Mouse (Mus musculus): ENCODE data around the gene Hpn.

Hpn gene

DNA sequence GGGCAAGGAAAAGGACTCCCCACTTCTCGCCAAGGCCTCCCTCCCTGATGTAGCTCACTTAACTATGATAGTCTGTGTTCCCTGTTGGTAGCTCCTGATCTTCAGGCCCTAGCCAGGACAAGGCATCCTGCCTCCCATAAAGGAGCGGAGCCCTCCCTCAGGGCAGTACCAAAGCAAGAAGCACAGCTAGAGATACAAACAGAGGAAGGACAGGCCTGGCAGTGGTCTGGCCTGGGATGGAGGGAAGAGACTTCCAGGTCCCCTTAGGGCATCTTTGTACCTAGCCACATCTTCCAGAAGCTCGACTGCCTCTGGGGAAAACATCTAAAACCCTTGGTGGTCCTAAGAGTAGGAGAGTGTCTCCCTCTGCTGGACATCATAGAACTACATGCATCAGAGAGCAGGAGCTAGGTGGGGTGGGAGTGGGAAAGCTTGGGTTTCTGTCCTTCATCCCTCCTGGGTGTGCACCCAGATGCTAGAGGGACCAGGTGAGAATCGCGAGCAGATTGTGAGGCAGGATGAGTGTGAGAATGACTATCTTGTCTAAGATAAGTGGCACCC is 37.1 kb downstream of the Hpn start:
- DNase-seq = no peak

DNA sequence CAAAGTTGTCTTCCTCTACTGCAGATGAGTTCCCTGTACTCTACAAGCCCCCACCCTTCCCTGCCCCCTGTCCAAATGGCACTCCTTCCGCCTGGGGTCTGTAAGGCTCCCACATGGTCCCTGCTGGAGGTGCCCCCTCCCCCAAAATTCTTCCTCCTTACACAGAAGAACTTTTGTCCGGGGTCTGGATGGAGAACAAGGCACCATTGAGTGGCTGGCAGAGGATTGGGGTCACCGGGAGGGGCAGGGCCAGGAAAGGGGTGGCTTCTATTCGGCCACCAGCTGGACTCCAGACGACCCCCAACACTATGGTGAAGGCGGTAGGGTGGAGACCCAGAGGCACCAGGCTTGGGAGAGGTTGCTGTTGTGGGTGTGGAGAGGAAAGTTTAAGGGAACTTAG is 37.6 kb downstream of the Hpn start:
- DNase-seq = no peak

DNA sequence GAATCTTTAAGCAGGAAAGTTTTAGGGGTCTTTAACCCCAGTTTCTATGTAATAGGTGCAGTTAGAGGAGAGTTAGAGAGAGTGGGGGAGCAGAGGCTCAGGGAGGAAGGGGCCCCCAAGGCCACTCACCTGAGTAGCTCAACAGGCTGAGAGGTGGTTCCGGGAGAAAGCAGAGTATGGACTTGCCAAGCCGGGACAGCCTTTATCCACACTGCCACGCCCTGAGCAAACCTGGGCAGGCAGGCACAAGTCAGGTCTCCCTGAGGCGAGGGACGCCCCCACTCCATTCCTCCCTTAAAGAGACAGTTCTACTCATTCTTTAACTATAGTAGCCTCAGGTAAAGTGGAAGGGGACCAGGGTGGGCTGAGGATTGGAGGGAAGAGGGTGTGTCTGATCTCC is 38.6 kb downstream of the Hpn start, which contains the start of gene Fxyd3:
Fxyd3 (minus strand) TSS at position 213 of the 400 bp plus-strand sequence.
- no peak for DNase-seq

DNA sequence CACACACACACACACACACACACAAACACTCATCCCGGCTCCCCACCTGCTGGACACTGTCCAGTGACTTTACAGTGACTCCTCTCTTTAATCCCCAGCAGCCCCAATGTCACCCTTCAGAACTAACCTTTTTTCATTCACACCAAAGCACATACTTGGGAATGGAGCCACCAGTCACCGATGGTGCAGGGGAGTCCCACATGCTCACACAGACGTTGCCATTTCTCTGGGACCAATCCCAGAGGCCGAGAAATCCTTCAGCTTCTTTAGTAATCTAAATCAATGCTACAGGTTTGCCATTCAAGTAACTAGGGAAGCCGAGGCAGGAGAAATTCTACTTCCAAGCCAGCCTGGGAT is 40.4 kb downstream of the Hpn start:
- DNase-seq = no peak

DNA sequence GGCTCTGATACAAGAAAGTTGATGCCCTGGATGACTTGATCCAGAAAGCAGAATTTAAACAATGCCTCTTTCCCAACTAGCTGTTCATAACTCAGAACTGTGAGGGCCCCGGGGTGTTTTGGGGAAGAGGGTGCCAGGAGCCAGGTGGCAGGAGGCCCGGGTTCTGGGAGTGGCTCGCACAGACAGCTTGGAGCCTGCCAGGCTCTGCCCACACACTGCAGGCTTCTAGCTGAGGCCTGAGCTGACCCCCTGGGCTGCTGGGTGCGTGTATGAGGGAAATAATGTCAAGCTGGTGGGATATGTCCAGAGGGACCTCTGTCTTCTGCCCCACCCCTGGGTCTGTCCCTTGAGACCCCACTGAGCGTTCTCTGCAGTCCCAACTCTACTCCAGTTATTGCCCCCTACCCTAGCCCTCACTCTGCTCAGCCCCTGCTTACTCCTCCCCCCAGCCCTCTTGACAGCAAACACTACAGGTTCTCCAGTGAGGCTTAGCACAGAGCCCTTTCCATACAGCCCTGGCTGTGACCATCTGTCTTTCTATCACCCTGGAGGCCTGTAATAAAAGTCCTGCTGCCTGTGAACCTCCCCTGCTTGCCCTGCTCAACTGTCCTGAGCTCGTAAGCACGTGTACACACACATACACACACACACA is 40.9 kb downstream of the Hpn start:
- DNase-seq = no peak

DNA sequence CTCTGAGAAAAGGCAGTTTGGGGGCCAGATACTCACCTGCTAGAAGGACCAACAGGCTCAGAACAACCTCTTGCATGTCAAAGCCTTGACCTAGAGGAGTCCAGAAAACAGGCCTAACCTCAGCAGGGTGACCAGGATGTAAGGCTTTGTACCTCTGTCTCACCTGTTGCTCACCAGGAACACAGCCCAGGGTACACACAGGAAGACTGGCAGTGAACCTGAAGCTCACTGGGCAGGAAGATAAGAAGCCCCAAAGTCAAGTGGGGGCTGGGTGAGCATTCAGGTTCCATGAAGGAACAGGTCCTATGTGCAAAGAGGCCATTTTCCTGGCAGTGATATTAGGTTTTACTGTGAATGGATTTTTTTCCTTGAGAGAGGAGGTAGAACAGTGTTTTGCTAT is 41.5 kb downstream of the Hpn start:
- no peak for DNase-seq

DNA sequence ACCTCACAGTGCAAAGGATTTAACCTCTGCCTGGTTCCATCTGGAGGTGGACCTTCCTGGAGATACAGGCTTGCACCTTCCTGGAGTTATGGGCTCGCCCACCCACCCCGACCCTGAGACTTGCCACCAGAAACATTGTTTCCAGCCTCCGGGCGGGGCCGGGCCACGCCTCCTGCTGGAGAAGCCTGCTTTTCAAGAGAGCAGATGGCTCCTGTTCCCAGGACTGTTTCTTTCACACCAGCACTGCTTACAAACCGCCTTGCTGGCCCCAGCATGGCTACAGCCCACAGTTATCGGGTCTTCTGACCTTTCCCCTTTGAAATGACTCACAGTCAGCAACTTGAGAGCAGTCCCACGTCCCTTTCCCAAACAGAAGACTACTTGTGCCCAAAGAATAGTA is 42.8 kb downstream of the Hpn start:
- no peak for DNase-seq

DNA sequence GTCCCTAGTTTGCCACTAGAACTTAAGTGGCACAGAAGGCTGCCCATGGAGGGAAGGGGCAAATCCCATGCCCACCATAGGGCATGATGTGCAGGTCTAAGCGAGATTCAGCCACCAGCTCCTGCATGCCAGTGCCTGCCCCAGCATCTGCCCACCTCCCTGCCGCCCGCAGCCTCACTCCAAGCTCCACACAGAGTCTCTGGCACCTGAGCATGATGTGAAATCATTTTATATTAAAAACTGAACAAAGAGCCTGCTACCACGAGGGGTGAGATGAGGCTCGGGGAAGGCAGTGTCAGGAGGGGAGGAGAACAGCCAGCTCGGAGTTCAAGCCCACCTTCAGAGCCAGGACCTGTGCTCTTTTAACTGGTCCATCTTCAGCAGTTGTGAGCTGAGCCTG is 44.8 kb downstream of the Hpn start:
- no peak for DNase-seq

DNA sequence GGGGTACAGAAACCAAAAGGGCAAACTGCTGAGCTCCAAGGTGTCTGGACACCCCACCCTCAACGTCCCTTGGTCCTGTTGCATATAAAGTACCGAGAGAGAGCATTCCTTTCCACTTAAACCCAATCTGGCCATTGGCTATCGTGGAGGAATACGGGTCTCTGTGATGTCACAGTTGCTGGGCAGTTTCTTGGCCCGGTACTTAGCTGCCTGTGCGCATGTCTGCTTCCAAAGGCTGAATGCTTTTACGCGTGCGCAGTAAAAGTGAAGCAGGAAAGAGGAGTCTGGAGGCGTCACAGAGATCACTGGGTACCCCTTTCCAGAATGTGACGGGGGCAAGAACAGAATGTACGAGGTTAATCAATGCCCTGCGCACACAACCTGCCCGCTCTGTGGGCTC is 45.6 kb downstream of the Hpn start:
- DNase-seq = no peak

DNA sequence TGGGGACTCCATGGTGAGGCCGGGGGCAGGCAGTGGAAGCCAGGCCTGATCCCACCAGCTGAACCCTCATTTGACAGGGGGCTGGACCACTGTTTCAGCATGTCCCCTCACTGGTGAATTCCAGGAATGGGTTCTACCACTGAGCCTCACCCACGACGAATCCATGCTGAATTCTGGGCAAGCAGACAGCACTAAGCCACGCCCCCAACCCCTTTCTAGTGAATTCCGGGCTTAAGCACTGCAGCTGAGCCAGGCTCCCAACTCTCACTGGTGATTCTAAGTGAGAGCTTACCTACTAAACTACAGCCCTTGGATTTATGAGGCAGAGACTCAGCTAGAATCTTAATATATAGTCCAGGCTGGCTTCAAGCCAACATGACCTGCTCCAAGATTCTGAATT is 47.3 kb downstream of the Hpn start:
- no peak for DNase-seq

DNA sequence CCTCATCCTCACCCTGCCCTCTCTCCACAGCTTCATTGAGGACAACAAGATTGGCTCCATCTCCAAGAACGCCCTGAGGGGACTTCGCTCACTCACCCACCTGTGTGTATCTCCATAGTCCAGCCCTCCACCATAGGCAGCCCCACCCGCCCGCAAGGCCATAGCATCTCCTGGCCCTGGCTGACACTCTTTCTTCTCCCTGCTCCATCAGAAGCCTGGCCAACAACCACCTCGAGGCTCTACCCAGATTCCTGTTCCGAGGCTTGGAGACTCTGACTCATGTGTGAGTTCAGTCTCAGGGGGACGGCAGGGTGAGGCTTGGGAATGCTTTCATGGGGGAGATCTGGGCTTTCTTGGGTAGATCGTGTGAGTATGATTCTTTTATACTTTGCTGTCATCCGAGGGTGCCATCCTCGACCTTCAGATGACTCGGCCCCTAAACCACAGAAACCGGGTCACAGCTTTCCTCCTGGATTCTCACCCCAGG is 52.0 kb downstream of the Hpn start:
- no peak for DNase-seq

DNA sequence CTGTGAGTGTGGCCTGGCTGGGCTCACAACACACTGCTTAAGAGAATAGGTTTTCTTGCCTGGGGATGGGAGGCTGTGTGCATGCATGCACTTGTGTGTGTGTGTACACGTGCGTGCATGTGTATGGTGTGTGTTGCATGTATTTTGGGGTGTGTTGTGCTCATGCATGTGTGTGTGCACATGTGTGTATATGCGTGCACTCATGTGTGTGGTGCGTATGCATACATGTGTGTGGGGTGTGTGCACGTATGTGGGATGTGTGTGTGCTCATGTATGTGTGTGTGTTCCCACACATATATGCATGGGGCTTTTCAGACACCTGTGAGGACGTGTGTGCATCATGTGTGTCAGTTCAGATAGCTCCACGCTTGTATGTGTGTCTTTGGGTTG is 54.5 kb downstream of the Hpn start:
- DNase-seq = no peak

DNA sequence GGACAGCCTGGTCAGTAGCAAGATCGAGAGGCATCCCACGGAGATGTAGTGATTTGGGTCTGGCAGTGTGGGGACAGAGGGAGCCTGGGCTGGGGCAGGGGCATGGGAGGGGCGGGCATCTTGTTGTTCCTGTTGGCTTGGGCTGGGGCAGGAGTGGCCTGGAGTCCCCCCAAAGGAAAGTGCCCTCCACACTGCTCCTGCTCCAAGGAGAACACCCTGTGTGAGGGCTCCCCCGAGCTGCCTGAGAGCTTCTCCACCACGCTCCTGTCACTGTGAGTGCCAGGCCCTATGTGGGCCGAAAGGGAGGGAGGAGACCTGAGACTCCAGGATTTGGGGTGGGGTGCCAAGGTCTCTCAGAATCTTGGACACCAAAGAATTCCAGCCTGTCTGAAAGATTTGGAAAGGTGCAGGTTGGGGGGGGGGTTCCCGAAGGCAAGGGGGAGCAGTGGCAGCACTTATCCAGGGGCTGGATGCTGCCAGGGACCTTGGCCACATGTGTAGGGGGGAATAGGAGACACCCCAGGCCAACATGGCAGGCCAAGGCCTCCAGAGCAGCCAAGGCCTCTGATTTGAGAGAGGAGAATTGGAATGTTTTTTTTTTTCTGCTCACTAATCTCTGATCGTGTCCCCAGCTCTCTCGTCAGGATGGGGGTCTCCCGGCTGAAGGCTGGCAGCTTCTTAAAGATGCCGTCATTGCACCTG is 55.0 kb downstream of the Hpn start:
- DNase-seq = no peak

DNA sequence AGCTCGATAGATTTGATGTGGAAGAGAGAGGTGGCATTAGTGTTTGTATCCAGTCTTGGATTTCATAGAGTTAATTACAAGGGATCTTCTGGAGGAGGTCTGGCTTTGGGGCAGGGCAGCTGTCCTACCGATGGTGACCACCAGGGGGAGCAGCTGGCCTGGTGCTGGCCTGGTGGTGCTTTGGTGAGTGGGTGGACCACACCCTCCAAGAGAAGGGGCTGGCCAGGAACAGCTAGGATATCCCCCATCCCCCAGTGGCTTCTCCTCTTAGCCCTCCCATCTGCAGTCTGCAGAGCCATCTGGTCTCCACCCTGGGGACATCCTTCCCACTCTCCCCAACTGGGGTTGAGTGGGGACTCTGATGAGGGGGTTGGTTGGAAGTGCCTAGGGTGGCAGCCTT is 56.0 kb downstream of the Hpn start, which contains the start of gene Lgi4:
Lgi4 (plus strand) TSS at position 235 of the 400 bp plus-strand sequence.
- peak; percentile 82 for DNase-seq

DNA sequence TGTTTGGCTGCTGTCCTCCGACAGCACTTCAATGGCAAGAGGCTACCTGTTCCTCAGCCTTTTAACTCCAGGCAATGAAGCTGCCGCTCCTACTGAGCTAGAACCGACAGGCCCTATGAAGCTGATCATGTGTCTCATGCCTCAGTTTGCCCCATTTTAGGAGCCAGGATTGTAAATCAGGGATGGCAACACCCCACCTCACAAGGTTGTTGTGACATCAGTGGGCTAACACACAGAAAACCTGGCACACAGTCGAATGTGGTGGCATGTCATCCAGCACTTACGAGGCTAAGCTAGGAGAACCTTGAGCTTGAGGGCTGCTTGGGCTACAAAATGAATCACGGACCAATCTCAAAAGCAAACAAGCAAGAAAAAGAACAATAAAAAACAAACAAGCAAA is 56.9 kb downstream of the Hpn start:
- no peak for DNase-seq

DNA sequence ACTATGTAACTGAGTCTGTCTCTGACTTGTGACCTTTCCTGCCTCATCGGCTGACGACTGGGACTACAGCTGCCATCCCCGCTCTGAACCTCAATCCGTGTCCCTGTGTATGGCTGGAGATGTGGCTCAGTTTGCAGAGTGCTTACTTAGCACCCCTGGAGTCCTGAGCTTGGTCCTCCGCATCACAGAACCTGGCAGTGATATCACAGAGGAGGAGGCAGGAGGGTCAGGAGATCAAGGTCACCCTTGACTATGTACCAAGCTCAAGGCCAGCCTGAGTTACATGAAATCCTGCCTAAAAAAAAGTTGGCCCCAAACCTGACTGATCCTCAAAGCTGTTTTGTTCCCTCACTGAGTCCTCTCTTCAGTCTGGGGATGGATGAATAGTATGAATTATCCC is 57.4 kb downstream of the Hpn start:
- DNase-seq = no peak

DNA sequence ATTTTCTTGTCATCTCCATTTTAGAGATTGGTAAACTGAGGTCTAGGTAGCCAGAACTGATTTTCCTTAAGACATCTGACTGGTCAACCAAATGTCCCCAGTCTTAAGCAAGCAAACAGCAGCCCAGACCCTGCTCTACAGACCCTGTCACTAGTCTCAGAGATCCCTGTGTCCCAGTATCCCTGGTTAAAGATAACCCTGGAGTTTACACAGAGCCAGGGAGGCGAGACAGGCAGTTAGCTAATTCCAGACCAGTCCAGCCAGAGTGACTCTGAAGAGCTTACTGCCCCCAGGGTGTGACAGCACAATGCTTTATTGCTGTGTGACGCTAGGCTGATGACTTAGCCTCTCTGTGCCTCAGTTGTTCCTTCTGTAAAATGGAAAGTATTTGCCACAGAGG is 58.0 kb downstream of the Hpn start, which contains the start of gene Fxyd1:
Fxyd1 (minus strand) TSS at position 129 of the 400 bp plus-strand sequence.
- no peak for DNase-seq

DNA sequence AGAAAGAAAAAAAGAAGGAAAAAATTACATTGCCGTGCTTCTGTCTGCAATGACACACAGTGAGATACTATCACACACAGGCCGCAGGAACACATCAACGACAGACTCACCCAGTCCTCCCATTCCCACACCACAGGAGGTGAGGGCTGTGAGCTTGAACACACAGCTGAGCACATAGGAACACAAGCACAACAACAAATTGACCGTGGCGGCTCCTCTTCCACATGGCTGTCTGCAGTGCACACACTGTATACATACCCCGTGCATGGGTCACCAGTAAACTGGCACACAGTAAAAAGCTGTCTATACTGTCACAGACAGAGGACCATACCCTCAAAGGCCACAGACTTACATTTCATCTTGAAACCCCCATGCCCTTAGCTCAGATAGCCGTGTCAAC is 58.6 kb downstream of the Hpn start:
- DNase-seq = no peak

DNA sequence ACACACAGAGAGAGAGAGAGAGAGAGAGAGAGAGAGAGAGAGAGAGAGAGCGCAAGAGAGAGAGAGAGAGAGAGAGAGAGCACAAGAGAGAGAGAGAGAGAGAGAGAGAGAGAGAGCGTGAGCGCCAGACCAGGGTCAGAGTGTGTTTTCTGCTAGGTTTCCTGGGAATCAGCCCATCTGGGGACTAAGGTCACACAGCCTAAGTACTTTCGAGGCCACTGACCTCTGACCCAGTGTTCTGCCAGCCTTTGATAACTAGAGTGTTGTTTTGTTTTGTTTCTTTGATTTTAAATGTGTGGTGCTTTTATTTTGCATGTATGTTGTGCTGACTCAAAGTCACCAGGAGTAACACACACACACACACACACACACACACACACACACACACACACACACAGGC is 59.2 kb downstream of the Hpn start:
- no peak for DNase-seq

DNA sequence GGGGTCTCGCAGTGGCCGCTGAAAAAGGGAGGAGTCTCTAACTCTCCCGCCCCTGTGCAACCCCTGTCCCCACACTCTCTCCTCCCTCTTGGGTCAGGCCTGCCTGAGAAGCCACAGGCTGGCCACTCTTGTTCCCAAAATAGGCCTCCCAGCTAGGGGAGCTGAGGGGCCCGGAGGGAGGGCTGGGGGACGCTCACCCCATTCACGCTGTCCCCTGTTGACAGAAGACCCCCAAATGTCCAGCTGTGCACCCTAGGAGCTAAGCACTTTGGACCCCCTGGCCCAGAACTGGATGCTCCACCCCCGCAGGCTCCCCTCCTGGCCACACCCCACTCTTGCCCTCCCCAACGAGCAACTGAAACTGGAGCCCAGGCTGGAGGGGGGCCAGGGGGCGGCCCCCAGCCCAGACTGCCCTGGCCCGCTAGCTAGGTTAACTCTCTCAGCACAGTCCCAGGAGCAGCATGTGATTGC is 59.7 kb downstream of the Hpn start:
- peak; percentile 41 for DNase-seq

DNA sequence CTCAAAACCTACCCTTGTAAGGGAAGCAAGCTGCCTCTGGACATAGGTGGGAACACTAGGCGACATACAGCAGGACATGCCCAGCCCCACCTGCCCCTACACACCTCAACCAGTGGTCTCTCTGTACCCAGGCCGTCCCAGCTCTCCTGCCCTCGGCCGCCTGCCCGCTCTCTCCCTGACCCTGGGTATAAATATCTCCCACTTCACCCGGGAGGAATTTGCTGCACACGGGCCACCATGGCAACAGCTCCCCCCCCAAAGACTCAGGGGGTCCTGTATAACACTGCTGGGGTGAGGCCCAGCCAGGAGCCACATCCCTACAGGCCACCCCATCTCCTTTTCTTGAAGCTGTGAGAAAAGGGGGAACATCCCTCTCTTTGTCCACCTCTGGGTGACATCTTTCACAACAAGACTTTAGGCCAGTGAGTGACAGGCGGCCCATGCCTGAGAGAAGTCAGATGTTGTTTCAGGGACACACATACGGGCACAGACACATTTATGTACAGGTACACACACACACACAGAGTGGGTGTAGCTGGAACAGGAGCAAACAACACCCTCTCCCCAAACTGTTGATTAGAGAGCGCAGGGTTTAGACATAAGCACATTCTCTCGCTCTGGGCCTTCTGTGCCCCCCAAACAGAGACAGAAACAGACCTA is 60.3 kb downstream of the Hpn start:
- no peak for DNase-seq

DNA sequence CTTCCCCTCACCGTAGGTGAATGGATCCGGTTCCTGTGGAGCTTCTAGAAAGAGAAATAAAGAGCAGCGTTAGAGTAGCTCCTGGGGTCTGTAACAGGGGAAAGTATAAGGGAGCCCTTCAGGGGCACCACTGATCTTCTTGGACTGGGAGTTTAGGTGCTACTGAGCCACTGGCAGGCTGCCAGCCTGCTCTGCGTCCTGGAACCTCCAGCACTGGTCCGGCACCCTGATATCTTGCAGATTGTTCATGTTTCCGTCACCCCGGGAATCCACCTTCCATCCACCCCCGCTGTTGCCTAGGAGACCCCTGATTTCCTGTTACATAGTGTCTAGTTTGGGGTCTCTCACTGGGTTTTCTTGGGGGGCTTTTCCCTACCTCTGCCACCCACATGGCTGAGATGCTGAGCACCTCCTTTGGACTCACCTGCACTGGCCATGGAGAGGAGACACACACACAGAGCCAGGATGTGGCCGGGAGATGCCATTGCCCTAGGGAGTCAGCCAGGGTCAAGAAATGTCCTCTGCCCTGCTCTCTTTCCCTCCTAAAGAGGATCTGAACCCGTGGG is 61.1 kb downstream of the Hpn start:
- peak; percentile 48 for DNase-seq

All from cerebellum, adult 8-10 months (tissue).